Mouse (Mus musculus) lung, adult 2 months (tissue): ENCODE results near the gene Mfsd12. TPM values are rescaled to one million over a fixed set of nuclear protein-coding genes. Genes with fewer than 3 reads are reported as not detected.

Experiments
- DNase-seq: peaks from one replicate; pipeline ENCODE4 v3.0.0; 2022
- H3K4me1 ChIP-seq: fragments of 200-500 bp; 2 replicates; pipeline ENCODE4 v1.6.1; 2011; ENCODE audit warnings: low read length; ENCODE audit not compliant: control insufficient read depth, insufficient read depth
- H3K4me3 ChIP-seq: fragments of 200-500 bp; replicated peaks from 2 replicates; pipeline ENCODE3; 2011; ENCODE audit warnings: low read depth, mild to moderate bottlenecking, control low read depth, low read length; ENCODE audit errors: extremely low read depth
- CTCF ChIP-seq: fragments of 200-500 bp; IDR thresholded peaks from 2 replicates; pipeline ENCODE4 v1.5.1; 2011; ENCODE audit warnings: mild to moderate bottlenecking, low read length, control low read depth; ENCODE audit not compliant: insufficient read depth
- POLR2A ChIP-seq: fragments of 200-500 bp; IDR thresholded peaks from 2 replicates; pipeline ENCODE4 v1.6.1; 2011; ENCODE audit warnings: low read depth, mild to moderate bottlenecking, control low read depth, low read length, borderline replicate concordance; ENCODE audit errors: extremely low read depth
- WGBS: fragments of 180-500 bp; shearing (Covaris S2); methylation state at CpG from one replicate; pipeline ENCODE4 v1.1.7; 2018; 5-methylcytosine and 5-hydroxymethylcytosine counted together
- polyA plus RNA-seq: library from polyadenylated mRNA; depleted of rRNA; stranded (reverse); fragments of >200 nt; gene quantifications from 2 replicates; pipeline ENCODE4 v1.2.3, GENCODE M21; 2012

Mfsd12 gene
- polyA plus RNA-seq, 1 experiment: 33.3 TPM

DNA sequence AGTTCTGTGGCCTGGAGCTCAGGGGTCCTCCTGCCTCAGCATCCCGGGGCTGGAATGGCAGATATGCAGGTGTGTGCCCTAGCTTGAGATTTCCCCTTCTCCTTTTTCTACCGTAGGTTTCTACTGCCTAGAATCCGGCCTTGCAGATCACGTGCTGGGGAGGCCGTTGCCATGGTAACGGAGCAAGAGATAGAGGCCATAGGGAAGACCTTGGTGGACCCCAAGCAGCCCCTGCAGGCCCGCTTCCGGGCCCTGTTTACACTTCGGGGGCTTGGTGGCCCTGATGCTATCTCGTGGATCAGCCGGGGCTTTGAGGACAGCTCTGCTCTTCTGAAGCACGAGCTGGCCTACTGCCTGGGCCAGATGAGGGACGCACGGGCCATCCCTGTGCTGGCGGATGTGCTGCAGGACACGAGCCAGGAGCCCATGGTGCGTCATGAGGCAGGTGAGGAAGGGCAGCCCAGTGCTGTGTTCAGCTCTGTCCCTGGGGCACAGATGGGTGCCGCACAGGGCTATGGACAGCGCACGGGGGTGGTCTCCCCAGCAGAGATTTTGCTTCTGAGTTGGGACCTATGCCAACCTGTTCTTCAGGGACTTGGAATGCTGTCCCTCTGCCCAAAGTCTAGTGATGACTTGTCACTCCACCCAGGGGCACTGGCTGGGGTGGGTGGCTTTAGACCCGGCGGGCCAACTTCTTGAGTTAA is 28.5 kb downstream of the Mfsd12 start:
- no peak for DNase-seq
- TF ChIP-seq POLR2A (no peak), CTCF (no peak)
- WGBS: 64% methylated on average over 22 of the region's 22 CpGs
- no peak overlapping the region for H3K4me3 ChIP-seq
- peaks cover 17% of the 10 kb centered on the region for H3K4me1 ChIP-seq

DNA sequence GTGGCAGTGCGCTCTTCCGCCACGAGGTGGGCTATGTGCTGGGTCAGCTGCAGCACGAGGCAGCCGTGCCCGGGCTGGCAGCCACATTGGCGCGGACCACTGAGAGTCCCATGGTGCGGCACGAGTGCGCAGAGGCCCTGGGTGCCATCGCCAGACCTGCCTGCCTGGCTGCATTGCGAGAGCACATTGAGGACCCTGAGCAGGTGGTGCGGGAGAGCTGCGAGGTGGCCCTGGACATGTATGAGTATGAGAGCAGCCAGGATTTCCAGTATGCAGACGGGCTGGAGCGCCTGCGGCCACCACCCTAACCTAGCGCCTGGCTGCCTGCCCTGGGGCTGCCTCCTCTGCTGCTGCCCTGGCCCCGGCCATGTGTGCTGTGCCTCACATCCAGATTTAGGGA is 30.4 kb downstream of the Mfsd12 start:
- WGBS: 96% methylated on average over 20 of the region's 20 CpGs
- peaks cover 12% of the 10 kb centered on the region for H3K4me1 ChIP-seq
- DNase-seq: no peak
- TF ChIP-seq CTCF (no peak), POLR2A (no peak)
- H3K4me3 ChIP-seq: no peak overlapping the region

DNA sequence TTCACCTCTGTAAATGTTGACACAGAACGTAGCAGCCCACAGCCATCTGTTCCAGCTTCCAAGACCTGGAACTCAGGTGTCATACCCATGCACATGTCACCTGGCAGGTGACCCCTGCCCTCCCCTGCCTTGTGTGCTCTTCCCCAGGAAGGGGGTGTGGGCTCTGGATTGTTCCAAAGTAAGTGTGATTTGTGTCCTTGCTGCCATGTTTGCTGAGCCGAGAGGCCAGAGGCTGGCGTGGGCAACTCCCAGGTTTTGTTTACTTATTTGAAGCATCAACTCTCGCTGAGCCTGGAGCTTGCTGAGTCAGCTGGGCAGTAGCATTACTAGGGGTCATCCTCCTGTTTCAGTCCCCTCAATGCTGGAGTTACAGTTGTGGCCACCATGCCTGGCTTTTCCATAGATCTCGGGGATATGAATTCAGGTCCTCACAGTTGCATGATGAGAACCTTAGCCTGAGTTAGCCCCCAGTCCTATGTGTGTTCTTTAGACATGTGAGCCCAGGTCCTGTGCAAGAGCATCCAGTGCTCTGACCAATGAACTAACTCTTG is 31.3 kb downstream of the Mfsd12 start, which contains the start of gene Gm48552:
Gene Gm48552, plus strand, starts transcription at position 501 of the 551 bp plus-strand sequence.
- TF ChIP-seq POLR2A (no peak), CTCF (no peak)
- peaks cover 17% of the 10 kb centered on the region for H3K4me1 ChIP-seq
- H3K4me3 ChIP-seq: no peak within 1 kb of the TSS
- no peak for DNase-seq
- 56% methylated on average over 5 of the region's 5 CpGs for WGBS

DNA sequence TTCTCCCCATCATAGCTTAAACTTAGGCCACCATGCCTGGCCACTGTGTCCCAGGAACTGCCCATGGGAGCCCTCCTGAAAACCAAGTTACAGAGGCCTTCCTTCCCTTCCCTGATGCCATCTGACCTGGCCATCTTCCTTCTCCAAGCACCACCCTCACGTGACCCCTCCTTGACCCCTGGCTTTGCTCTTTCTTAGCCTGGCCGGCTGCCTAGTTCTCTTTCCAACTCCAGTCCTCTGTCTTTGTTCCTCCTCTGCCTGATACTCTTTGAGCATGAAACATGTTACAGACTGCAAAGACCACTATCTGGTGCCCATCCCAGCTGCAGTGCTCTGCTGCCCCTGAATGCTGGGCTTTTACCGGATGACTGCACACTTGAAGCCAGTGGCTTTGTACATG is 32.1 kb downstream of the Mfsd12 start:
- no peak for TF ChIP-seq CTCF
- no peak for TF ChIP-seq POLR2A
- H3K4me1 ChIP-seq: peaks cover 20% of the 10 kb centered on the region
- 26% methylated on average over 3 of the region's 3 CpGs for WGBS
- no peak overlapping the region for H3K4me3 ChIP-seq
- DNase-seq: no peak

DNA sequence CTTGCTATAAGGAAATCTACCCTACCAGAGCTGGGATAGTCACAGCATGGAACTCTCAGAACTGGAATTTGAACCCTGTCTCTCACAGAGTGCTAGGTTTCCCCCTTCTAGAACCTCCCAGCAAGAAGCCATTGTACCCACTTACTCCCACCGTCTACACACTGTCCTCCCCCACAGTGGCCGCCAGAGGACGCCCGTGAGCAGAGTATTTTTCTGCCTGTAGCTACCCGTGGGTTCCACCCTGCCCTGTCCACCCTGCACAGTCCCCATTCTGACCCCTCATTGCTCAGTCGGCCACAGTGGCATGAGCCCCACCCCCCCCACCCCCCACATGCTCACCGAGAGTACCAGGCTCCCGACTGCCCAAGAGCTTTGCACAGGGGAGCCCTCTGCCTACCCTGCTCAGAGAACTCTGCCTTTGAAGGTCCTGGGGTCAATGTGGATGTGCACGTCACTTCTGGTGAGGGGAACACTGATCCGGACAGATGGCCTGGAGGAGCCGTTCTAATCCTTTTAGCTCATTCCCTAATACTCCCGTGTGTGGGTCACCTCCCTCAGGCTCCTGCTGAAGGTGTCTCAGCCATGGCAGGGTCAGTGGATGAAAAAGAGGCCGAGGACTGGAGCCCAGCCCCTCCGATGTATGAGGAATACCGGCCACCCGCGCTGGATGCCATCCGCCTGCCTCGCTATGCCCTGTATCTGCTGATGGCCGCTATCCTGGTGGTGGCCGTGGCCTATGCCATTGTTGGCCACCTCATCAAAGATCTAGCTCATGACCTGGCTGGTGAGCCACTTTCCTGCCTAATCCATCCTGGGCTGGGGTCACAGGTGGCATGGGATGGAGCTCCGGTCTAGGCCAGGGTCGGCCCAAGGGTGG is 32.7 kb downstream of the Mfsd12 start:
- TF ChIP-seq POLR2A: no peak
- peak; percentile 94 for TF ChIP-seq CTCF
- WGBS: 59% methylated on average over 23 of the region's 23 CpGs
- peak; percentile 80 for DNase-seq
- peaks cover 18% of the 10 kb centered on the region for H3K4me1 ChIP-seq
- H3K4me3 ChIP-seq: no peak overlapping the region

DNA sequence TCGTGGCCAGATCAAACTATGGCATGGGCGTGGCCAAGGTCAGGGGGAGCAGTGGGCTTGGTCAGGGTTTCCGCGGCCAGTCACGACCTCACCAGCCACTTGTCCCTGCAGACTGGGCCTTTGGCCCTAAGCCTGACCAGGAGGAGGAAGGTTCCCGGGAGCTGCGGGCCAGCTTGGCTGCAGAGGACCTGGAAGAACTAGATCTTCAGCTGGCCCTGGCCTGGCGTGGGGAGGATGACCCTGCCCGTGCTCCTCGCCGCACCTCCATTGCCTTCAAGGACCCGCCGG is 33.3 kb downstream of the Mfsd12 start:
- peaks cover 14% of the 10 kb centered on the region for H3K4me1 ChIP-seq
- TF ChIP-seq POLR2A: no peak
- TF ChIP-seq CTCF: no peak
- no peak for DNase-seq
- 84% methylated on average over 13 of the region's 13 CpGs for WGBS
- no peak overlapping the region for H3K4me3 ChIP-seq

DNA sequence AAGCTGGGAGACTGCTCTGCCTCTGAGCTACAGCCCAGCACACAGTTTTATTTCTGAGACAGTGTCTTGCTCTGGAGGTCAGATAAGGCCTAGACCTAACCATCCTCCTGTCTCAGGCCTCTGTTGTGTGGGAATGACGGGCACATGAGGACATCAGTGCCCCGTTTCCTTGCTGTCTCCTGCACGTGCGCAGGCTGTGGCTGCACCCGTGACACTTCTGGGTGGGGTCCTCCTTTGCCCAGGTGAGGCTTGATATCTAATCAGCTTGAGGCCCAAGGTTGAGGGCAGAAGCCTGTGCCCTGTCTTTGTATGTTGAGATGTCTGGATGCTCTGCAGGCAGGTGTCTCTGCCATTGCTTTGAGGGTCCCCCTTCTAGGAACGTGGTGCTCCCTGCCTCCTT is 35.0 kb downstream of the Mfsd12 start:
- H3K4me1 ChIP-seq: peaks cover 14% of the 10 kb centered on the region
- DNase-seq: no peak
- no peak overlapping the region for H3K4me3 ChIP-seq
- 81% methylated on average over 6 of the region's 6 CpGs for WGBS
- TF ChIP-seq POLR2A: no peak
- no peak for TF ChIP-seq CTCF

DNA sequence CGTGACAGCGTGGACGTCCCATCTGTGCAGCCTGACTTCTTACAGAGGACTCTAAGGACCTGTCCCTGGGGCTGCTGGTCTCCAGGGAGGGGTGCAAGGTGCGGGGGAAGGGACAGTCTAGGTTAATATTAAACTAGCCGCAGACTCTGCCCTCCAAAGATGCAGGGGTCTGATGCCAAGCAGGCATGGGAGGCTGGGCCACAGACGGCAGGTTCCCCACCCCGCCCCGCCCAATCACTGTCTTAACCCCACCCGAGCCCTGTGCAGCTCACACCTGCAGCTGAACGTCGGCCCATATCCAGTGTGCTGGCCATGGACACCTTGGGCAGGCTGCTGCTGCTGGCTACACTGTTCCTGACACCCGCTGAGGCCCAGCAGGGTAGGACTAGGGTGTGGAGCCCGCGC is 35.5 kb downstream of the Mfsd12 start, which contains the start of gene Smim24:
Gene Smim24, plus strand, starts transcription at position 271 of the 405 bp plus-strand sequence.
- H3K4me1 ChIP-seq: peaks cover 14% of the 10 kb centered on the region
- 52% methylated on average over 14 of the region's 14 CpGs for WGBS
- H3K4me3 ChIP-seq: peak within 1 kb of the TSS; percentile 19
- TF ChIP-seq CTCF (no peak), POLR2A (no peak)
- DNase-seq: no peak

DNA sequence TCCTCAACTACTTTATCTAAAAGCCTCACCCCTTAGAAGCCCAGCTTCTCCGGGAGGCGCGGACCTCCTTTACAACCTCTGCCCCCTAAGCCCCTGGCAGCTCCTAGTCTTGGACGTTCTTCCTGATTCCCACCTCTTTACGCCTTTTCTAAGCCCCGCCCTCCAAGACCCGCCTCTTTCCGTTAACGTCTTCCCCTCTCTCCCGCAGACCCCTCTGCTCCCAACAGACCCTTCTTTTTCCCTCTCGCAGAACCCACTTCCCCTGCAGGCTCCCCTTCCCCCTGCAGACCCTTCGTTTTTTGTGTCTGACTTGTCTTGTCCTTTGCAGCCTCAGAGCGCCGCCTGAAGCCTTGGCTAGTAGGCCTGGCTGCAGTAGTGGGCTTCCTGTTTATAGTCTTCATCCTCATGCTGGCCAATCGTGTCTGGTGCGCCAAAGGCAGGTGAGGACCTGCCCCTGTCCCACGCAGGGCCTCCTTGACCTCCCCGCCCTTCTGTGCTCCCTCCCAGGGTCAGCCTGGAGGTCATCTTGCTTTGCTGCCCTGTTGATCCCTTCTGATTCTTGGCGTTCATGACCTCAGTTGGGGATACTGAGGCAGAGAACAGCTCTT is 36.3 kb downstream of the Mfsd12 start:
- peak; percentile 33 for DNase-seq
- H3K4me3 ChIP-seq: peak overlapping the region; percentile 19
- H3K4me1 ChIP-seq: peaks cover 14% of the 10 kb centered on the region
- TF ChIP-seq POLR2A (no peak), CTCF (no peak)
- 6% methylated on average over 19 of the region's 19 CpGs for WGBS

DNA sequence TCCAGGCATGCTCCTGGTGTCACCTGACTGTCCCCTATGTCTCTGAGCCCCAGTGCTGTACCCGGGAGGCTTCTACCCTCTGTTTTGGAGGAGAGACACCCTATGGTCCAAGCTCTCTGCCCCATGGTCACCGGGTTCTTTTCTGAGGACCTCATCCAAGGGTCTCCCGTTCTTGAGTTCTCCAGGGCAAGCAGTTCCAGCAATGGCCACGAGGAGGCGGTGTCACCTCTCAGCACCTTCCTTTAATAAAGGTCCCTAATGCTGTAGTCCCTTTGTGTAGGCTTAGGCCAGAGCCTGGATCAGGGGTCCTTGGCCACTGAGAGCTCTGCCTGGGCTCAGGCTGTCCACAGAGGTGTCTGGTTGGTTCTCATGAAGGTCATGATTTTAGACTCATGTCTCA is 37.8 kb downstream of the Mfsd12 start:
- DNase-seq: peak; percentile 71
- TF ChIP-seq CTCF (peak; percentile 97), POLR2A (no peak)
- no peak overlapping the region for H3K4me3 ChIP-seq
- WGBS: 15% methylated on average over 5 of the region's 5 CpGs
- H3K4me1 ChIP-seq: peaks cover 7% of the 10 kb centered on the region
